Mouse (Mus musculus): ENCODE results near the gene Prrt1. TPM values are rescaled to one million over a fixed set of nuclear protein-coding genes. Genes with fewer than 3 reads are reported as not detected.

Gene Prrt1
- total RNA-seq, 2 experiments from 2014 or later: 5.0 to 14.3 TPM

DNA sequence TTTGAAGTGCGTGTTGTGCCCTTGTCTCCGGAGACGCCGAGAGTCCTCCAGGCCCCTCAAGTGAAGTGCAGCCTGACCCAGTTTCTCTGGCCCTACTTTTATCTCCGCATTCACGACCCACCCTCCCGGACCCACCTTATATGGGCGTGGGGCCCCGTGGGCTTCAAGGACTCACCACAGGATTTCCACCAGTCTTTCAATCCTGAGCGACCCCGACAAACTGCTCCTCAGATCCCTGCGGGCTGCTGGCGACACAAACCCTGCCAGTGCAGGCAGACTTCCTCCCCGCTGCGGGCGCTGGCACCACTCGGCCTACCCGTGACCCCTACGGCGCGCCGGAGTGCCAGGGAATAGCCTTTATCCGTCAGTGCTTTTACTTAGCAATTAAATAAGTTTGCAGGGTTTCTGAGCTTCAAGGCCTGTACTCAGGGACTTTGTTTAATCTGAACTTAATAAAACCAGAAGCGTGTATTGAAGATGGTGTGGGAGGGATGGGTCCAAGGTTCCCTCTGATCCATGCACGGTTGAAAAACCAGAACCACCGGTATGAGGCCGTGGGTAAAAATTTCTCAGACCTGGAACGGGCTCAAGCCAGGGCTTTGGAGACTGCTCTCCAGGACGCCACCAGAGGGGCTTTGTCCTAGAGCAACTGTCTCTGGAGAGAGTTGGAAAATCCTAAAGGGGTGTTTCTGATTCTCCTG is 1.2 kb upstream of the Prrt1 start, which contains the start of gene Ppt2:
TSS of gene Ppt2 (minus strand) at position 568 of the 701 bp plus-strand sequence.
- DNase-seq: peak; percentile 78 to 82

DNA sequence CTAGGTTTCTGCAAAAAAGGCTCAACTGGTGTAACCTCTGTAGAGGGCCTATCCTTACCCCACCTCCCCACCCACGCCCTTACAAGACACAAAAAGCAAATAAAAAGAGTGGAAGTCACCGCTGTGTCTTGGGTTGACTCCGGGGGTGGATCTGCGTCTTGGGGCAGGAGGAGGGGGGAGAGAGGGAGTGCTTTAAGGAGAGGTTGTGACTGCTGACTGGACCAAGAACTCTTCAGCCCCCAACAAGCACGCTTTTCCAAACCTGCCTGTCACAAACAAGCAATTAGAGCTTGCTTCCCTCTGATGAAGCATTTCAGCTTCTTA is 727 bp upstream of the Prrt1 start:
- no peak for DNase-seq

DNA sequence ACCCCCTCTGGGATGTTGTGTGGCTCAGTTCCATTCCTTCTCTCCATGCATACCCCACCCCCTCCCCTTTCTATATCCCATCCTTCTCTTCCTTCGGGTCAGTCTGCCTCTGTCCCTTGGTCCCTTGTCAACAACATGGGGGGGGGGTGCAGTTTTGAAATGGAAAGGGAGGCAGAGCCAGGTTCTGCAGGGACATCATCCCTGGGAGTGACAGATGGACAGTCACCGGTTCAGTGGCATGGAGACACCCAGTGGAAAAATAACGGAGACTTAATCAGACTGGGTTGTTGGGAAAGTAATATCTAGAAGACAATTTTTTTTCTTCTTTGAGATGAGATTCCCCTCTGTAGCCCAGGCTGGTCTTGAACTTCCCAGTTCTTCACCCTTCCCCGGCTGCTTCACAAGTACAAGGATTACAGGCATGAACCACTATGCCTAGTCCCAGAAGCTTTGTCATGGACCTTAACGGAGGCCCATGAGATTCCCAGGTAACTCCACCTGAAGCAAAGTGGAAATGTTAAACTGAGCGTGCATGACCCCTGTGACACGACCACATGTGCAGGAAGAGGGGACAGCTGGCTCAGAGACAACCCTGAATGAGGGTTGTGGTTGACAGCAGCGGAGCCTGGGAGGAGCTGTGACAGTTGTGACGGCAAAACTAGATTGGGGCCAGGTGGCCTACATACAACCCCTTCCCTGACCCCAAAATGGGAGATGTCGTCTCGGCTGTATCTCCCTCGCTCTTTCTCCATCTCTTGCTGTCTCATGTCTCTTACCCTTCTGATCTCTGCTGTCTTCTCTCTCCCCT is 667 bp downstream of the Prrt1 start:
- DNase-seq: no peak

DNA sequence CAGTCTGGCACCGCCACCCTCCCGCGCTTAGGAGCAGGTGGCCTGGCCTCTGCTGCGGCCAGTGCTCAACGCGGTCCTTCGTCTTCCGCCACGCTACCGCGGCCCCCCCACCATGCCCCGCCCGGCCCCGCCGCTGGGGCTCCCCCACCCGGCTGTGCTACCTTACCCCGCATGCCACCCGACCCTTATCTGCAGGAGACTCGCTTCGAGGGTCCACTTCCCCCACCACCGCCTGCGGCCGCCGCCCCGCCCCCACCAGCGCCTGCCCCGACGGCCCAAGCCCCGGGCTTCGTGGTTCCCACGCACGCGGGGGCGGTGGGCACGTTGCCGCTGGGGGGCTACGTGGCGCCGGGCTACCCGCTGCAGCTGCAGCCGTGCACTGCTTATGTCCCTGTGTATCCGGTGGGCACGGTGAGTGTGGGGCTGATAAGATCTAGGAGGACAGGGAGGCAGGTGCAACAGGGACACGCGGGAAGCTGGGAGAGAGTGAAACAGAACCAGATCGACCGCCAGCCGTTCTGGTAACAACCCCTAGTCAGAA is 1.5 kb downstream of the Prrt1 start:
- no peak for DNase-seq

DNA sequence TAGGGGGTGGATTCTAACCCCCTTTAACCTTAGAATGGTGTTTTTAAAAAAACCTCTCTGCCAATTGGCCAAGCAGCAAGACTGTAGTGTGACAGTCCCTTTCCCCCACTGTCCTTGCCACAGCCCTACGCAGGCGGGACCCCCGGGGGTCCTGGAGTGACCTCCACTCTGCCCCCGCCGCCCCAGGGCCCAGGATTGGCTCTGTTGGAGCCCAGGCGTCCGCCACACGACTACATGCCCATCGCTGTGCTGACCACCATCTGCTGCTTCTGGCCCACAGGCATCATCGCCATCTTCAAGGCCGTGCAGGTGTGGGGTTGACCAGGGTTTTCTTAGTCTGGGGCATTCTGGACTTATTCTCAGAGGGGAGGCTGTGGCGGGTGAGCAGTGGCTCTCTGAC is 2.3 kb downstream of the Prrt1 start:
- no peak for DNase-seq

DNA sequence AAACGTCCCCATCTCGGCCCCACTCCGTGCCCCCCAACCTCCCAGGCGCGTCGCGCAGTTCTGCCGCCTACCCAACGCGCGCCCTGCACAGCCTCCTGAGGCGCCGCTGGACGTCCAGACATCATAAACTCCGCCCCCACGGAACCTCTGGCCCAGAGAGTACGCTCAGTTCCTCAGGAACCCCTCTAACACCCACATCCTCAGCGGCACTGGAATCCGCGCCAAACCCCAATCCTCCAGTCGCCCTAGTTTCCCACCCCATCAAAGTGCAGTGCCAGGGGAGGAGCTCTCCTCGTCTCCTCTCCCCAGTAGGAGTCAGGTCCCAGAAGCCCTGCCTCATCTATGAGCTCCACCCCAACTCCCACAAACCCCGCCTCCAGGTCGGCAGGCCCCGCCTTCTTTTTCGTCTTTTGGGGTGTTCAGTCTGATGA is 2.9 kb downstream of the Prrt1 start:
- peak; percentile 76 to 86 for DNase-seq

DNA sequence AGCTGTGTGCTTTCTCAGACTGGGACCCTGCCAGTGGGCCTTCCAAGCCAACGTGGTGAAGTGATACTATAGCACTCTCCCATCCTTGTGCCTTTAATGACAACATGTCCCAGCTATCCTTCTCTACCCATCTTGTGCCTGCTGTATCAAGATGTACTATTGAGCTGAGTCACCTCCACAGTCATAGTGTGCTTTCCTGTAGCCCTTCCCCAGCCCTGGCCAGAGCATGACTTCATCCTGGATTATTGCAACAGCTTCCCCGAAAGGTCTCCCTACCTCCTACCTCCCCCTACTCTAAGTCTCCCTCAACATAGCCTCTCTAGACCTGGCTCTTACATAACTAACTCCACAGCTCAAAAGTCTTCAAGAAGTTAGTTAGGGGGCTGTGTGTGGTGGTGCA is 6.3 kb downstream of the Prrt1 start:
- no peak for DNase-seq

DNA sequence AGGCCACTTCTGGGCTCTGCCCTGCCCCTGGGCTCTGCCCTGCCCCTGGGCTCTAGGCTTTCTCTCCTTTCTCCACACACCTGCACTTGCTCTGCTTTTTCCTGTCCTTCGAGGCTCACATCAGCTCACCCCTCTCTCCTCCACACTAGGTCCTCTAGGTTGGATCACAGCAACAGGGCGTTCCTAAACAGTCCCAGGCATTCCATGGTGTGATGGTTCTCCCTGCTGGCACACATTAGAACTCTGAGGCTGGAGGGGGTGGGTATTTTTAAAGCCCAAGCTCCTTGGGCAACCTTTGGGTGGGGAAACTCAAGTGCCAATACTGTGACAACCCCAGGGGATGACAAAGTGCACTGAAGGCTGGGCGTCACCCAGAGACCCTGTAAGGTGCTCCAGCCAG is 8.1 kb downstream of the Prrt1 start:
- no peak for DNase-seq

DNA sequence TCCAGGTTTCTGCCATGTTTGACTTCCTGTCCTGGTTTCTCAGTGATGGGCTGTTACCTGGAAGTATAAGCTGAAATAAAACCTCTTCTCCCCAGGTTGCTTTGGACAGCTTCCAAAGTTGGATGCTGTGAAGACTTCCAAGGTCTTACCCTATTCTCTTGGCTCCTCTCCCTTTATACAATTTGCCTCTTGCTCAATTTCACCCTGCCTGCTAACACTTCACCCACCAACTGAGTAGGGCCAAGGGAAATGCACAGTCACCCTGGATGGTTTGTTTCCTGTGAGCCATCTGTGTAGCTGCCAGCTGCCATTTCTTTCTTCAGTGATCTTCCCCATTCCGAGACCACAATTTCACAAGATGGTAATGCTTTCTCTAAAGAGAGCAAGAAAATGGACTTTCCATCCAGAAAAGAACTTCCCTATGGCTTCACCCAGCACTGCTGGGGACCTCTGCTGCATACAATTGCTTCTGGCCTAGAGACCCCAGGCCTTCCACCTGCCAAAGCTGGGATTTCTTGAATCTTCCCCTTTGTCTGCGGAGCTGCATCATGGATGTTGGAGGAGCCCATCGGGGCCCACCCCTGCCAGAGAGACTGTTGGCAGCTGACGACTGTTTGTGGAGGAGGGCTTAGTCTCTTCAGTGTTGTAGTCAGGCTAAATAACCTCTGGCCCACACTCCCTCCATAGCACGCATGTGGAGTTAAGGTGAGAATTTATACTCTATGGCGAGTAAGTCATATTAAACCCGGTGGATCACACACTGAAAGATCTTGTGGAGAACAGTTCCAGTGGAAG is 10.3 kb downstream of the Prrt1 start:
- DNase-seq: no peak

DNA sequence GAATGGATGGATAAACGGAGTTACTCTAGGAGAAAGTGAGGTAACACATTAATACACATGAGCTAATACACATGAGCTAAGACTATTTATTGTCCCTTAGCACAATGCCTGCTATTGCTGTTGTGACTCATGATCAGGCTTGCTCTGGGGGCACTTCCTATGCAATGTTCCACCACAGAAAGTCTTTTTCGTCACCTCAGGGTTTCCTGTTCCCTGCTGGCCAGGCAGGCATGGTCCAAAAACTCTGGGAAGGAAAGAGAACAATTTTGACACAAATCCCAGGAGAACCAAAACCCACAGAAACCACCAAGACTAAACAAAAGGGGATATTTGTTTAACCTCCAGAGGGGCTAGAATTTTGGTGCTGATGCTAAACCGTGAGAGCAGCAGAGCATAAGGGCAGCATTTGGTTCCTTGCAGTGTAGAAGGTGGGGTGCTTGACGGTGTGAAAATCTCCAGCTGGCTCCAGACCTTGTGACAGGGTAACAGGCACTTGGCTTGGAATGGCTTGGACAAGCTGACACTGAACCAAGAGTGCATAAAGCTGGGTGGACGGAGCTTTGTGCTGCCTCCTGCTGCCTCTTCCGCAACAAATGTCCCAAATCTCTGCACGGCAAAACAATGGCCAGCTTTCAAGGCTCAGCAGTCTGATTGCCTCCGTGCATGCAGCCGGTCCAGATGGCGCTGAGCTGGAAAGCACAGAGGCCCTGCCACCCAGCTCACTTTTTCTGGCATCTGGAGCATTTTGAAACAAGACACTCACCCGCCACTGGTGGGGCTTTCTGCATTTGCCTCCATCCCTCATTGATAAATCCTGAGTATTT is 11.7 kb downstream of the Prrt1 start:
- peak in 1 of 2 experiments; percentile 1 for DNase-seq

DNA sequence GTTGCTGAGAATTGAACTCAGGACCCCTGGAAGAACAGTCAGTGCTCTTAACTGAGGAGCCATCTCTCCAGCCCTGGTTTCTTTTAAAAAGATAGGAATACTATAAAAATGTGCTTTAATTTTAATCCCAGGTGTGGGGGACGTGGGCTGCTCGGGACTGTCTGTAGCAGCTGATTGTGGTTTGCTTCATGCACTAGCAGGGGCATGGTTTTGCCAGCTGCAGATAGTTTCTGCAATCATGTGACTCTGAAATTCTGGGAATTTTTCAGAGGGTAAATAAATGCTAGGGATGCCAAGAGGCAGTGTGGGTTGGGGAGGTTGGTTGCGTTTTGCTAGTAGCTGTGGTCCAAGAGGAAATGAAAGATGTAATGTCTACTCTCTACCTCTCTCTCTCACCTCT is 12.6 kb downstream of the Prrt1 start:
- DNase-seq: no peak

DNA sequence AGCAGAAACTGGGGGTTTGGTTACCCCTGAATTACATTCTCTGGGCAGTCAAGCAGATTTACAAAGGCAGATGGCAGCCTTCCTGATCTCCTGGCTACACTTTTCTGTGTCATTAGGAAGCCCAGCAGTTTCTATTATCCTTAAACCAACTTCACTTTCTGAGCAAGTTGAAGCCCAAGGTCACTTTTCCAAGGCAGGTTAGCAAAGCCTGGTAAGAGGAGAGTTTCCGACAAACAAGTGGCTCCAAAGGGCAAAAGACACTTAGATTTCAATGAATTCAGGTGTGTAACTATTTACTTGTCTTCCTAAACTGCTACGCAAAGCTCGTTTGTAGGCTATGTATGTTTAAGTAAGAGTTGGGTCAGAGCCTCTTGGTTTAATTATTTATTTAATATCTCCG is 14.0 kb downstream of the Prrt1 start:
- DNase-seq: no peak

DNA sequence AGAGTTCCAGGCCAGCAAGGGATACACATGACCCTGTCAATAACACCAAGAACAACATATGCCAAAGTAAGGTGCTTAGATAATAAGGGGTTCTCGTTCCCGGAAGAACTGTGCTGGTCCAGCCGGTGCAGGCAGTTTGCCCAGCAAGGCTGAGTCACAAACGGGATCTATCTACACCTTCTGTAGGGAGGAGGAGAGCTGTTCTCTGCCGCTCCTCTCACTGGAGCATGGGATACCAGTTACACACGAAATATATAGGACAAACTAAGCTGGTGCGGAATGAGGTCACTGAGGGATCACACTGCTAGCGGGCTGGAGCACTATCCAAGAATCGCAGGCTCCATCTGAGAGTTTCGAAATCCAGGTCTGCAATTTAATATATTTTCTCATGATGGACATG is 14.6 kb downstream of the Prrt1 start:
- peak in 1 of 2 experiments; percentile 40 for DNase-seq

DNA sequence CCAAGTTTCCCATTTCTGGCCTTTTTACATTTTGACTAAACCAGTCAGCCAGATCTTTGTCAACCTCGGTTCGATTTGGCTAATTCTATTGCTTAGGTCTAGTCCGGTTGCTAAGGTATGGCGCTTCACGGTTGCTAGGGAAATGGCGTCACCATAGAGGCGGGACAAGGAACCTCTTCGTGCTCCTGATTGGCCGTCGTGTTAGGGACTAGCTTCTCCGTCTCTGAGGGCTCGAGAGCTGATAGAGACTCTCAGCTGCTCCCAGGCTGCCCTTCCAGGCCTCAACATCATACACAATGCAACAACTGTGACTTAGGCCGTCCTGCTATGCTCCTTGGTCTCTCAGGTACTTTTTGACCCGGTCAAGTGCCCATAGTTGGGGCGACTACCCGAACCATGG is 15.3 kb downstream of the Prrt1 start, which contains the start of gene Fkbpl:
TSS of gene Fkbpl (plus strand) at position 157 of the 400 bp plus-strand sequence.
- DNase-seq: peak; percentile 93 to 95

DNA sequence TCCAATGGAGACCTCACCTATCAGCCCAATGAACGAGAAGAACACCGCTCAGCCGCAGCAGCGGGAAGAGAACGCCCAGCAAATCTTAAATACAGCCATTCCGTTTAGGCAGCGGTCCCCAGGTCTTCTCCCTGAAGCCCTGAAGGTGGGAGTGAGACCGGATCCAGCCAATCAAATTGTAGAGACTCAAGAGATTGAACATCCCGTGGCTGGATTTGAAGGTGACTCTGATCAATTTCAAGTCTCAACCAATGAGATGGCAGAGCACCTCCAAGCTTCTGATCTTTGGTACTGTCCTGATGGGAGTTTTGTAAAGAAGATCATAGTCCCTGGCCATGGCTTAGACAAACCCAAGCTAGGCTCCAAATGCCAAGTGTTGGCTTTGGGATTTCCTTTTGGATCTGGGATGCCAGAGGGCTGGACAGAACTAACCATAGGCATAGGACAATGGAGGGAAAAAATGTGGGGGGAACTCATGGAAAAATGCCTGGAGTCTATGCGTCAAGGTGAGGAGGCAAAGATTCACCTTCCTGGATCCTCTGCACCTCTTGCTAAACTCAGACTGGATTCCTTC is 16.0 kb downstream of the Prrt1 start:
- DNase-seq: peak in 1 of 2 experiments; percentile 0

DNA sequence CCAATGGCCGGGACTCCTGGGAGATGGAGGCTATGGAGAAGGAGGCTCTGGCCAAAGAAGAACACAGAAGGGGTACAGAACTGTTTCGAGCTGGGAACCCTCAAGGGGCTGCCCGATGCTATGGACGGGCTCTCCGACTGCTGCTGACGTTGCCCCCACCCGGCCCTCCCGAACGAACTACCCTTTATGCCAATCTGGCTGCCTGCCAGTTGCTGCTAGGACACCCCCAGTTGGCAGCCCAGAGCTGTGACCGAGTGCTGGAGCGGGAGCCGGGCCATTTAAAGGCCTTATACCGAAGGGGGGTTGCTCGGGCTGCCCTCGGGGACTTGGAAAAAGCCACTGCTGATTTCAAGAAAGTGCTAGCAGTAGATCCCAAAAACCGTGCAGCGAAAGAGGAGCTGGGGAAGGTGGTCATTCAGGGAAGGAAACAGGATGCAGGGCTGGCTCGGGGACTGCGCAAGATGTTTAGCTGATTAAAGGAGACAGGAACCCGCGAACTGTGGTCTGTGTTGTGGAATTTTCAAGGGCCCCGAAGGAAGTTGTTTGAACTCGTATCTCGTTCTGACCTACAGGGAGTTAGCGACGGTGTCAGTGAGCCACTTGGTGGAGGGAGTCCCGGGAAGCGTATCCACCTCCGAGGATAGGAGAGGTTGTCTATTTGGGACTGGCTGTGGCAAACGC is 16.6 kb downstream of the Prrt1 start:
- DNase-seq: no peak

DNA sequence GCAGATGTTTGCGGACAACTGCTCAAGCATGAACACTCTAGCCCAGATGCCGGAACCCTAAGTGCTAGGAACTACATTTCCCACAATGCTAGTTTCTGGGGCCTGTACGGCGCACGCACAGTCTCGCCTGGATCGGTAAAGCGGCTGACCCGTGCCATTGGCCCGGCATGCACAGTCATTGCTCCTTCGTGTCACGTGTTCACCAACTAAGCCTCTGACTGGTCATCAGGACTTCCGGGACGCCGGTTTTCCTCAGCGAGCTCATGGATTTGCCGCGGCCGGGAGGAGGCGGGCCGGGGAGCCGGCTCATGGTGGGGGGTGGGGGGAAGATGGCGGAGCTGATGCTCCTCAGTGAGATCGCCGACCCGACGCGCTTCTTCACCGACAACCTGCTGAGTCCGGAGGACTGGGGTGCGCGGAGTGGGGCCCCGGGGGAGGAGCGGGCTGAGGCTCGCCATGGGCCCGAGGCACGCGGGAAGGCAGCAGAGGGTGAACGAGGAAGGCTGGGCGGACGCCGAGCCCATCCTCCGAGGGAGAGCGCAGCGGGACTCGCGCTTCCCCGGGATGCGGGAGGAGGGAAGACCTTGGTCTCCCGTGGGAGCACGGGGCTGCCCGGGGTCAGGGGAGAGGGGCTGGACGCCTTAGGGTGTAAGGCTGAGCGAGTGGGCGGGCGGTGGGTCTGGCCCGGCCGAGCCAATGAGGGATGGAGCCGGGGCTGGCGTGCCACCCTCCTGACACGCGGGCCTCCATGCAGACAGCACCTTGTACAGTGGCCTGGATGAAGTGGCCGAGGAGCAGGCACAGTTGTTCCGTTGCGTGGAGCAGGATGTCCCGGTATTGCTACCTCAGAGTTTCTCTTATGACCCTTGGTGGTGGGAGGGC is 17.8 kb downstream of the Prrt1 start, which contains the start of gene Atf6b:
TSS of gene Atf6b (plus strand) at position 241 of the 882 bp plus-strand sequence.
- DNase-seq: peak; percentile 96 to 97

DNA sequence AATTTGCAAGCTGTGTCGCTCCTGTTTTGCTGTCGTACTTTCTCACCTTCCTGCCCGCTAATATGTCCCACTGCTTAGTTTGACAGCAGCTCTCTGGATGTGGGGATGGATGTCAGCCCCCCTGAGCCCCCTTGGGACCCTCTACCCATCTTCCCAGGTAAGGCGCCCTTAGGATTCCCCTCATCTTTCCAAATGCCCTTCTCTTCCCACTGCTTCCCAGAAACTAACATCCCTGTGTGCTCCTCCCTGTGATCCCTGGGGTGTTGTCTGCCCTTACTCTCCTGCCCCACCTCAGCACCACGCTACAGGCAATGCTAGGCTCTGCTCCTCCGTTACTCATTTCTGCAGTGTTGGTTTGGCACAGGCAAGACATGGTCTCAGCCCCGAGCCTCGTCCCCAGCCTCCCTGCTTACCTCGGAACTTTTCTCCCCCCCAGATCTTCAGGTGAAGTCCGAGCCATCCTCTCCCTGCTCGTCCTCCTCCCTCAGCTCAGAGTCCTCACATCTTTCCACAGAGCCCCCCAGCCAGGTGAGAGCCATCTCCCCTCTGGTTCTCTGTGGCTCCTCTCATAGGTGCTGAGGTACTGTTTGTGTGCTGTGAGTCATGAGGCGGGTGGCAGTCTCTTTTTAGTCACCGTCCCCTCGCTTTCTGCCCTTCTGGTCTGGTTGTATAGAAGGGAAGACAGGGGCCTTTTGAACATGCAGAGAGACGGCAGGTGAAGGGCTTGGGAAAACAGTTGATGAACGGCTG is 19.0 kb downstream of the Prrt1 start:
- no peak for DNase-seq

Data from adrenal gland, postnatal 36 days (tissue).